Mouse (Mus musculus) CH12.LX (cell line): ENCODE measurements around the gene Hoxc8. TPM values are rescaled to one million over a fixed set of nuclear protein-coding genes. Genes with fewer than 3 reads are reported as not detected.

Source experiments
- DNase-seq: peaks from one replicate; pipeline ENCODE4 v3.0.0-alpha.2; 2013; ENCODE audit errors: extremely low read depth
- H3K27ac ChIP-seq: 2 replicates; pipeline ENCODE4 v1.5.1; 2012; ENCODE audit warnings: low read depth, mild to moderate bottlenecking, control low read depth, moderate library complexity; ENCODE audit not compliant: insufficient read depth
- H3K27me3 ChIP-seq: replicated peaks from 2 replicates; pipeline ENCODE3; 2012; ENCODE audit warnings: inconsistent platforms
- H3K36me3 ChIP-seq, 2 experiments: replicated peaks in 1 of 2; 2 replicates each; pipeline versions ENCODE3 to v1.6.1; 2012; ENCODE audit warnings: inconsistent platforms in 1 of 2, low read length in 1 of 2, mild to moderate bottlenecking in 1 of 2, mixed read lengths in 1 of 2, moderate library complexity in 1 of 2; ENCODE audit not compliant: control insufficient read depth in 1 of 2, insufficient read depth in 1 of 2
- H3K4me1 ChIP-seq, 2 experiments: 2 replicates each; pipeline ENCODE4 v1.6.1; 2012; ENCODE audit warnings: inconsistent platforms in 1 of 2, moderate library complexity in 1 of 2; ENCODE audit not compliant: insufficient read depth in 2 of 2, control insufficient read depth in 1 of 2
- H3K4me2 ChIP-seq: 2 replicates; pipeline ENCODE4 v1.6.1; 2012; ENCODE audit warnings: low read depth, mild to moderate bottlenecking, control low read depth; ENCODE audit not compliant: poor library complexity, insufficient read depth, severe bottlenecking
- H3K4me3 ChIP-seq, 3 experiments: fragments of 150-350 bp in 1 of 3; sonication (generic) in 1 of 3; replicated peaks in 1 of 3; 2 replicates each; pipeline versions ENCODE3 to v1.5.1; 2011 to 2012; ENCODE audit warnings: low read depth in 2 of 3, low read length in 2 of 3, mild to moderate bottlenecking in 2 of 3, moderate library complexity in 2 of 3, control low read depth in 1 of 3, improper control_type of control experiment in 1 of 3, inconsistent platforms in 1 of 3, mixed read lengths in 1 of 3; ENCODE audit not compliant: poor library complexity in 1 of 3
- H3K79me2 ChIP-seq: replicated peaks from 2 replicates; pipeline ENCODE4 v1.6.1; 2012; ENCODE audit warnings: mild to moderate bottlenecking, moderate library complexity; ENCODE audit not compliant: control insufficient read depth, poor library complexity, insufficient read depth, severe bottlenecking; ENCODE audit errors: extremely low read depth
- H3K9ac ChIP-seq: 2 replicates; pipeline ENCODE4 v1.6.1; 2012; ENCODE audit warnings: low read depth, mild to moderate bottlenecking, control low read depth, moderate library complexity; ENCODE audit not compliant: insufficient read depth
- H3K9me3 ChIP-seq: replicated peaks from 2 replicates; pipeline ENCODE3; 2012; ENCODE audit warnings: low read length, inconsistent platforms, mixed read lengths
- BHLHE40 ChIP-seq: IDR thresholded peaks from 2 replicates; pipeline ENCODE4 v1.6.1; 2011; ENCODE audit warnings: mild to moderate bottlenecking, low read depth, low read length, improper control_type of control experiment
- CHD1 ChIP-seq: IDR thresholded peaks from 2 replicates; pipeline ENCODE4 v1.6.1; 2012; ENCODE audit warnings: low read depth, low read length, improper control_type of control experiment, inconsistent platforms
- CHD2 ChIP-seq: IDR thresholded peaks from 2 replicates; pipeline ENCODE4 v1.6.1; 2011; ENCODE audit warnings: low read length, improper control_type of control experiment
- ELF1 ChIP-seq: IDR thresholded peaks from 2 replicates; pipeline ENCODE4 v1.6.1; 2014; ENCODE audit warnings: low read depth, mild to moderate bottlenecking, inconsistent platforms, low read length, improper control_type of control experiment
- EP300 ChIP-seq: IDR thresholded peaks from 2 replicates; pipeline ENCODE4 v1.6.1; 2011; ENCODE audit warnings: low read length, improper control_type of control experiment
- GABPA ChIP-seq: IDR thresholded peaks from 2 replicates; pipeline ENCODE4 v1.6.1; 2012; ENCODE audit warnings: low read depth, low read length, improper control_type of control experiment, inconsistent platforms; ENCODE audit not compliant: insufficient replicate concordance
- HCFC1 ChIP-seq: IDR thresholded peaks from 2 replicates; pipeline ENCODE4 v1.6.1; 2012; ENCODE audit warnings: low read depth, mild to moderate bottlenecking, inconsistent platforms, low read length, improper control_type of control experiment
- IRF4 ChIP-seq: IDR thresholded peaks from 2 replicates; pipeline ENCODE4 v1.6.1; 2014; ENCODE audit warnings: low read depth, mild to moderate bottlenecking, inconsistent platforms, low read length, improper control_type of control experiment
- KAT2A ChIP-seq: IDR thresholded peaks from 2 replicates; pipeline ENCODE4 v1.6.1; 2012; ENCODE audit warnings: low read length, improper control_type of control experiment, inconsistent platforms; ENCODE audit not compliant: insufficient replicate concordance
- MAX ChIP-seq: IDR thresholded peaks from 2 replicates; pipeline ENCODE4 v1.6.1; 2011; ENCODE audit warnings: low read length, improper control_type of control experiment
- MAZ ChIP-seq: IDR thresholded peaks from 2 replicates; pipeline ENCODE4 v1.6.1; 2012; ENCODE audit warnings: low read depth, mild to moderate bottlenecking, inconsistent platforms, low read length, improper control_type of control experiment, moderate library complexity
- MXI1 ChIP-seq: IDR thresholded peaks from 2 replicates; pipeline ENCODE4 v1.6.1; 2011; ENCODE audit warnings: mild to moderate bottlenecking, low read depth, low read length, improper control_type of control experiment
- MYC ChIP-seq: IDR thresholded peaks from 2 replicates; pipeline ENCODE4 v1.6.1; 2011; ENCODE audit warnings: low read depth, mild to moderate bottlenecking, improper control_type of control experiment, low read length
- NELFE ChIP-seq: IDR thresholded peaks from 2 replicates; pipeline ENCODE4 v1.6.1; 2011; ENCODE audit warnings: low read depth, low read length, improper control_type of control experiment
- PAX5 ChIP-seq: IDR thresholded peaks from 2 replicates; pipeline ENCODE4 v1.6.1; 2012; ENCODE audit warnings: low read length, inconsistent platforms, mixed read lengths
- POLR2AphosphoS2 ChIP-seq: IDR thresholded peaks from 2 replicates; pipeline ENCODE4 v1.6.1; 2011; ENCODE audit warnings: low read depth, low read length, improper control_type of control experiment
- RAD21 ChIP-seq: IDR thresholded peaks from 2 replicates; pipeline ENCODE4 v1.6.1; 2011; ENCODE audit warnings: low read depth, mild to moderate bottlenecking, low read length, improper control_type of control experiment, moderate library complexity
- SIN3A ChIP-seq: IDR thresholded peaks from 2 replicates; pipeline ENCODE4 v1.6.1; 2012; ENCODE audit warnings: low read length, improper control_type of control experiment, inconsistent platforms
- SMC3 ChIP-seq: IDR thresholded peaks from 2 replicates; pipeline ENCODE4 v1.6.1; 2011; ENCODE audit warnings: low read depth, low read length, improper control_type of control experiment
- TBP ChIP-seq: conservative IDR thresholded peaks from 2 replicates; pipeline ENCODE4 v1.6.1; 2011; ENCODE audit warnings: low read depth, low read length, improper control_type of control experiment
- USF2 ChIP-seq: conservative IDR thresholded peaks from 2 replicates; pipeline ENCODE4 v1.6.1; 2011; ENCODE audit warnings: low read depth, low read length, improper control_type of control experiment
- ZC3H11A ChIP-seq: IDR thresholded peaks from 2 replicates; pipeline ENCODE4 v1.6.1; 2012; ENCODE audit warnings: low read depth, mild to moderate bottlenecking, inconsistent platforms, low read length, improper control_type of control experiment
- ZNF384 ChIP-seq: IDR thresholded peaks from 2 replicates; pipeline ENCODE4 v1.6.1; 2012; ENCODE audit warnings: low read depth, low read length, improper control_type of control experiment, inconsistent platforms
- dilution Hi-C: fragments of 300-500 bp; cut with MboI; formaldehyde crosslinking; loops from 2 replicates; pipeline ENCODE4 v1.14.3; 2020; ENCODE audit warnings: low sequenced_read_pairs; ENCODE audit not compliant: extremely low pct_unique_long_range_greater_than_20kb, extremely low pct_ligation_motif_present
- in situ Hi-C: fragments of 300-500 bp; cut with MboI; formaldehyde crosslinking; loops from 3 replicates; pipeline ENCODE4 v1.14.3; 2019; ENCODE audit warnings: low sequenced_read_pairs, low pct_ligation_motif_present, low pct_unique_long_range_greater_than_20kb, mixed read lengths
- polyA plus RNA-seq: library from polyadenylated mRNA; unstranded; fragments of >175 nt; gene quantifications from 2 replicates; pipeline ENCODE4 v1.2.1, GENCODE M21; 2012; ENCODE audit warnings: low read depth; ENCODE audit not compliant: insufficient read length
- total RNA-seq, 2 experiments: library from RNA; depleted of rRNA; stranded (reverse); fragments of 300-350 nt in 1 of 2; fragments of >200 nt in 1 of 2; gene quantifications; 2 replicates each; pipeline ENCODE4 v1.2.3; 2012 to 2014

The Hoxc8 gene
- total and polyA plus RNA-seq, 3 experiments = not detected

DNA sequence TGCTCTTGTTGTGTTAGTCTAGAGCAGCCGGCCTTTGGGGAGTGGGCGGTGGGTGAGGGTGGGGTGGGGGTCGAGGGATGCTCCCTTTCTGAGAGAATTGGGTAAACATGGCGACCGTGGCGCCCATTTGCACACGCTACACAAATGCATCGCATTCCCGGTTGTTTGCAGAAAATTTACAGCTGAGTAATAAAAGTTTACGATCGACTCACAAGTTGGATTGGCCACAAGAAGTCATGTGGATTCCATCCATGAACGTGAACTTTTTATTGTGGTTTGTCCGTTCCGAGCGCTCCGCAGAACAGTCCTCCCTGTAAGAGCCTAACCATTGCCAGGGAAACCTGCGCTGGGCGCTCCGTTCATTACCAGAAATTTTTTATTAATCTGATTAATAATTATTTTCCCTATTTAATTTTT is 7.5 kb downstream of the Hoxc8 start, which contains the start of gene Hoxc6:
Gene Hoxc6, plus strand, starts transcription at position 319 of the 417 bp plus-strand sequence.
- TF ChIP-seq ZC3H11A (no peak), EP300 (no peak), SMC3 (no peak)
- Histone ChIP-seq H3K27ac (peak within 1 kb of the TSS; percentile 58), H3K9me3 (no peaks in the 10 kb centered on the region), H3K4me3 (peak within 1 kb of the TSS; percentile 63 to 87 (median 66)), H3K27me3 (peaks cover 13% of the 10 kb centered on the region), H3K36me3 (no peaks in the 10 kb centered on the region), H3K4me1 (peaks cover 8 to 45% of the 10 kb centered on the region in 2 experiments), H3K79me2 (no peaks in the 10 kb centered on the region), H3K4me2 (peak within 1 kb of the TSS; percentile 65), H3K9ac (peak within 1 kb of the TSS; percentile 84)
- dilution Hi-C loops (loop anchor here (10.0 kb wide), 1 partner anchor 177 kb away; no protein-coding TSS in a partner anchor), in situ Hi-C loops (no loop called here)
- DNase-seq = no peak

DNA sequence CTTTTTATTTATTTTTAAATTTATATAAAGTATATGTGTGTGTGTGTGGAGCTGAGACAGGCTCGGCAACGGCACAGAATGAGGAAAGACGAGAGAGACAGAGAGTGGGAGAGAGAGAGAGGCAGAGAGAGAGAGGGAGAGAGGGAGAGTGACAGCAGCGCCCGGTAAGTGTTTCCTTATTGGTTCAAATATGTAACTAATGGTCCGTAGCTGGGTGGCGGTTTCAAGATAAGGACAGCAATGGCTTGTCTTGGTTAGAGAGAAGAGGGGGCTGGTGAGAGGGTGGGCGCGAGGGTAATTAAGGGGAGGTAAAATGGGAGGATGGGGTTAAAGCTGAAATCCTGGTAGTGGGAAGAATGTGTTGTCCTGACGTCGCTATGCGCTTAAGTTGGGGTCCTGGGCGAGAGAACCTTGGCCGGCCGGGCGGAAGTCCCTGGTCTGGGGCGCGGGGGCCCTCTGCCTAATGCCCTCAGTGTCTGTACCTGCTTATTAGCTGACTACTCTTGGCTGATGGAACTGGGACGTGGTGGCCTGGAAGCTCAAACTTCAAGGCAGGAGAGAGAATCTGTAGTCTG is 8.3 kb downstream of the Hoxc8 start:
- Histone ChIP-seq H3K27ac (peak overlapping the region; percentile 58), H3K4me1 (peaks cover 11 to 53% of the 10 kb centered on the region in 2 experiments), H3K36me3 (no peaks in the 10 kb centered on the region), H3K4me2 (peak overlapping the region; percentile 65), H3K4me3 (peak overlapping the region; percentile 63 to 87 (median 66)), H3K9ac (peak overlapping the region; percentile 84), H3K79me2 (no peaks in the 10 kb centered on the region), H3K9me3 (no peaks in the 10 kb centered on the region), H3K27me3 (peaks cover 11% of the 10 kb centered on the region)
- in situ Hi-C loops = no loop called here
- DNase-seq = peak; percentile 63
- TF ChIP-seq SIN3A (peak; percentile 13; the same call in 1 of the 2 replicates), CHD2 (no peak), NELFE (no peak), KAT2A (no peak), POLR2AphosphoS2 (no peak), MAX (0 out of 2 replicates have a peak, but pooled peaks have one; percentile 7), TBP (peak; percentile 54; the same call in 1 of the 2 replicates), RAD21 (no peak)
- dilution Hi-C loops = loop anchor here (10.0 kb wide), 1 partner anchor 176 kb away; no protein-coding TSS in a partner anchor

DNA sequence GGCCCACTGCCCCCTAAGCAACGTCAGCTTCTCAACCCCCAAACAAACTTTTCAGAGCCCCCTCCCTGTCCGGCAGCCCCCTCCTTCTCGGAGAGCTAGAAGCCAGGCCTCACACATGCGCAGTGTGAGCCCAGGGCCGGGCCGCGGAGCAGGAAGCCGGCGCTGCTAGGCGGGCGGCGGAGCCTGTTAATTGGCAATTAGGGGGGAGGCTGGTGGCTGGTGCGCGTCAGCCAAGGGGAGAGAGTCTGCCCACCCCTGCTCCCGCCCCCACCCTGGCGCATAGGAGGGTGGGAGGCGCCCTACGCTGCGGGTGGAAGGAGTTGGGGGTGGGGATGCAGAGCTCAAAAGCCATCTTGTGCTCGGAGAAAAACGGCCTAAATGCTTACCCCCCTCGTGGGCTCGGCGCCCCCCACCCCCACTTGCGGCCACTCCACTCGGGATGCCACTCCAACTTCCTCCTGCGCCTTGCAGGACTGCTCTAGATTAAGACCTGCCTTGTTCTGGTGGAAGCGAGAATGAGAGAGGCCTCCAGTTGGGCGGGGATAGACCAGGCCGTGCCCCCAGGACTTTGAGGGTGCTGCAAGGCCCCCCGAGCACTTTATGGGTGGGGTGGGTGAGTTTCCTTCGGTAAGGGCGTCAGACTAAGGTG is 8.9 kb downstream of the Hoxc8 start:
- dilution Hi-C loops (loop anchor here (10.0 kb wide), 1 partner anchor 175 kb away; no protein-coding TSS in a partner anchor), in situ Hi-C loops (no loop called here)
- no peaks in the 10 kb centered on the region for H3K79me2 ChIP-seq
- H3K36me3 ChIP-seq = no peaks in the 10 kb centered on the region
- H3K9me3 ChIP-seq = no peaks in the 10 kb centered on the region
- DNase-seq = peak; percentile 98
- peak overlapping the region; percentile 65 for H3K4me2 ChIP-seq
- peak overlapping the region; percentile 84 for H3K9ac ChIP-seq
- peaks cover 11 to 59% of the 10 kb centered on the region in 2 experiments for H3K4me1 ChIP-seq
- peak overlapping the region; percentile 64 for H3K27ac ChIP-seq
- peak overlapping the region; percentile 63 to 87 (median 66) for H3K4me3 ChIP-seq
- H3K27me3 ChIP-seq = peaks cover 11% of the 10 kb centered on the region
- TF ChIP-seq PAX5 (no peak), ZNF384 (no peak), MAZ (peak; percentile 71; the same call in 1 of the 2 replicates), NELFE (peak; percentile 90), USF2 (no peak), MYC (no peak), GABPA (no peak), BHLHE40 (no peak; the same call in 1 of the 2 replicates), ELF1 (peak; percentile 89), KAT2A (no peak), EP300 (no peak), CHD1 (0 out of 2 replicates have a peak, but pooled peaks have one; percentile 57), HCFC1 (peak; percentile 53; the same call in 1 of the 2 replicates), IRF4 (peak; percentile 41; the same call in 1 of the 2 replicates), MXI1 (no peak), POLR2AphosphoS2 (0 out of 2 replicates have a peak, but pooled peaks have one; percentile 57), TBP (0 out of 2 replicates have a peak, but pooled peaks have one; percentile 6)
